Mouse (Mus musculus): ENCODE data around the gene Ctsa. TPM values are rescaled to one million over a fixed set of nuclear protein-coding genes. Genes with fewer than 3 reads are reported as not detected.

Ctsa gene
- polyA plus RNA-seq, 1 experiment from 2014 or later, result 85.7 TPM

GRCm38 (mm10) chr2:164885788-164886187, 53.1 kb downstream of the Ctsa start:
- Histone ChIP-seq H3K27ac (ENCODE audit: low read depth, low read length) (no peak overlapping the region), H3K4me3 (ENCODE audit: low read depth, low read length) (no peak overlapping the region), H3K36me3 (ENCODE audit: control insufficient read depth, insufficient read depth, low read length) (peaks cover 13% of the 10 kb centered on the region), H3K4me2 (replicated peaks; ENCODE audit: low read depth, low read length) (no peak overlapping the region), H3K27me3 (ENCODE audit: control insufficient read depth, insufficient read depth, low read length) (no peaks in the 10 kb centered on the region), H3K9ac (ENCODE audit: low read depth, low read length) (no peak overlapping the region), H3K4me1 (replicated peaks; ENCODE audit: control insufficient read depth, insufficient read depth, low read length) (peaks cover under 1% of the 10 kb centered on the region; the same call in 1 of the 2 replicates), H3K9me3 (ENCODE audit: control insufficient read depth, low read length) (no peaks in the 10 kb centered on the region)
- ATAC-seq (ENCODE audit: low FRiP score) (no peak), DNase-seq (ENCODE audit: low spot score) (no peak)
- WGBS, result 86% methylated on average over 7 of the region's 7 CpGs

- H3K4me1 ChIP-seq (replicated peaks; ENCODE audit: control insufficient read depth, insufficient read depth, low read length), result no peaks in the 10 kb centered on the region; the same call in 1 of the 2 replicates
- no peak for ATAC-seq (ENCODE audit: low FRiP score)
- no peak overlapping the region for H3K4me2 ChIP-seq (replicated peaks; ENCODE audit: low read depth, low read length)
- no peaks in the 10 kb centered on the region for H3K9me3 ChIP-seq (ENCODE audit: control insufficient read depth, low read length)
- DNase-seq (ENCODE audit: low spot score), result no peak
- no peak overlapping the region for H3K9ac ChIP-seq (ENCODE audit: low read depth, low read length)
- no peak overlapping the region for H3K27ac ChIP-seq (ENCODE audit: low read depth, low read length)
- no peaks in the 10 kb centered on the region for H3K27me3 ChIP-seq (ENCODE audit: control insufficient read depth, insufficient read depth, low read length)
- H3K4me3 ChIP-seq (ENCODE audit: low read depth, low read length), result no peak overlapping the region
- peaks cover 14% of the 10 kb centered on the region for H3K36me3 ChIP-seq (ENCODE audit: control insufficient read depth, insufficient read depth, low read length)
- WGBS, result 95% methylated on average over 10 of the region's 10 CpGs
Measured at GRCm38 (mm10) chr2:164886617-164887016, 53.9 kb downstream of the Ctsa start.

GRCm38 (mm10) chr2:164888996-164889395, 56.3 kb downstream of the Ctsa start:
- ATAC-seq (ENCODE audit: low FRiP score), result no peak
- no peak overlapping the region for H3K9ac ChIP-seq (ENCODE audit: low read depth, low read length)
- H3K36me3 ChIP-seq (ENCODE audit: control insufficient read depth, insufficient read depth, low read length), result peaks cover 27% of the 10 kb centered on the region
- DNase-seq (ENCODE audit: low spot score), result no peak
- no peak overlapping the region for H3K27ac ChIP-seq (ENCODE audit: low read depth, low read length)
- H3K4me3 ChIP-seq (ENCODE audit: low read depth, low read length), result no peak overlapping the region
- no peaks in the 10 kb centered on the region for H3K9me3 ChIP-seq (ENCODE audit: control insufficient read depth, low read length)
- 89% methylated on average over 12 of the region's 12 CpGs for WGBS
- no peaks in the 10 kb centered on the region for H3K27me3 ChIP-seq (ENCODE audit: control insufficient read depth, insufficient read depth, low read length)
- no peak overlapping the region for H3K4me2 ChIP-seq (replicated peaks; ENCODE audit: low read depth, low read length)
- no peaks in the 10 kb centered on the region for H3K4me1 ChIP-seq (replicated peaks; ENCODE audit: control insufficient read depth, insufficient read depth, low read length)

- Histone ChIP-seq H3K4me1 (replicated peaks; ENCODE audit: control insufficient read depth, insufficient read depth, low read length) (no peaks in the 10 kb centered on the region), H3K27ac (ENCODE audit: low read depth, low read length) (no peak overlapping the region), H3K36me3 (ENCODE audit: control insufficient read depth, insufficient read depth, low read length) (peaks cover 27% of the 10 kb centered on the region), H3K9ac (ENCODE audit: low read depth, low read length) (no peak overlapping the region), H3K4me3 (ENCODE audit: low read depth, low read length) (no peak overlapping the region), H3K4me2 (replicated peaks; ENCODE audit: low read depth, low read length) (no peak overlapping the region), H3K27me3 (ENCODE audit: control insufficient read depth, insufficient read depth, low read length) (no peaks in the 10 kb centered on the region), H3K9me3 (ENCODE audit: control insufficient read depth, low read length) (no peaks in the 10 kb centered on the region)
- DNase-seq (ENCODE audit: low spot score) (no peak), ATAC-seq (ENCODE audit: low FRiP score) (no peak)
- 90% methylated on average over 2 of the region's 2 CpGs for WGBS
Measured at GRCm38 (mm10) chr2:164889960-164890359, 57.3 kb downstream of the Ctsa start.

Other genes starting within 250 kb of the Ctsa start
- gene Wfdc6a, start 247.4 kb upstream of the Ctsa start, polyA plus RNA-seq (2014; fragmentation: Nextera tagmentation; extraction: Ambion mirVana), result not detected in 2 replicates
- gene Eppin, start 239.3 kb upstream of the Ctsa start, polyA plus RNA-seq (2014; fragmentation: Nextera tagmentation; extraction: Ambion mirVana), result not detected in 2 replicates
- gene Wfdc6b, start 219.4 kb upstream of the Ctsa start, polyA plus RNA-seq (2014; fragmentation: Nextera tagmentation; extraction: Ambion mirVana), result not detected in 2 replicates
- gene Wfdc8, start 219.2 kb upstream of the Ctsa start, polyA plus RNA-seq (2014; fragmentation: Nextera tagmentation; extraction: Ambion mirVana), result not detected in 2 replicates
- not detected in 2 replicates for gene Wfdc16, start 194.1 kb upstream of the Ctsa start, polyA plus RNA-seq (2014; fragmentation: Nextera tagmentation; extraction: Ambion mirVana)
- not detected in 2 replicates for gene Wfdc10, start 176.8 kb upstream of the Ctsa start, polyA plus RNA-seq (2014; fragmentation: Nextera tagmentation; extraction: Ambion mirVana)
- gene Wfdc9, start 176.3 kb upstream of the Ctsa start, polyA plus RNA-seq (2014; fragmentation: Nextera tagmentation; extraction: Ambion mirVana), result not detected in 2 replicates
- gene Wfdc11, start 158.8 kb upstream of the Ctsa start, polyA plus RNA-seq (2014; fragmentation: Nextera tagmentation; extraction: Ambion mirVana), result not detected in 2 replicates
- 0.24 TPM in 1 of 2 replicates, not detected in the other for gene Wfdc13, start 147.8 kb upstream of the Ctsa start, polyA plus RNA-seq (2014; fragmentation: Nextera tagmentation; extraction: Ambion mirVana)
- not detected in 2 replicates for gene Spint4, start 134.4 kb upstream of the Ctsa start, polyA plus RNA-seq (2014; fragmentation: Nextera tagmentation; extraction: Ambion mirVana)
- not detected in 2 replicates for gene Spint5, start 117.6 kb upstream of the Ctsa start, polyA plus RNA-seq (2014; fragmentation: Nextera tagmentation; extraction: Ambion mirVana)
- gene Wfdc3, start 86.9 kb upstream of the Ctsa start, polyA plus RNA-seq (2014; fragmentation: Nextera tagmentation; extraction: Ambion mirVana), result 0.53 and 1.0 TPM in 2 replicates
- gene Dnttip1, start 86.9 kb upstream of the Ctsa start, polyA plus RNA-seq (2014; fragmentation: Nextera tagmentation; extraction: Ambion mirVana), result 79.4 and 81.5 TPM in 2 replicates
- gene Ube2c, start 63.0 kb upstream of the Ctsa start, polyA plus RNA-seq (2014; fragmentation: Nextera tagmentation; extraction: Ambion mirVana), result 498 and 520 TPM in 2 replicates
- 4.8 and 7.1 TPM in 2 replicates for gene Tnnc2, start 52.9 kb upstream of the Ctsa start, polyA plus RNA-seq (2014; fragmentation: Nextera tagmentation; extraction: Ambion mirVana)
- gene Snx21, start 47.0 kb upstream of the Ctsa start, polyA plus RNA-seq (2014; fragmentation: Nextera tagmentation; extraction: Ambion mirVana), result 8.6 and 11.6 TPM in 2 replicates
- gene Acot8, start 28.0 kb upstream of the Ctsa start, polyA plus RNA-seq (2014; fragmentation: Nextera tagmentation; extraction: Ambion mirVana), result 11.9 and 12.8 TPM in 2 replicates
- 13.3 and 13.7 TPM in 2 replicates for gene Zswim3, start 27.8 kb upstream of the Ctsa start, polyA plus RNA-seq (2014; fragmentation: Nextera tagmentation; extraction: Ambion mirVana)
- gene Zswim1, start 10.2 kb upstream of the Ctsa start, polyA plus RNA-seq (2014; fragmentation: Nextera tagmentation; extraction: Ambion mirVana), result 22.9 and 23.0 TPM in 2 replicates
- gene Spata25, start 4.3 kb upstream of the Ctsa start, polyA plus RNA-seq (2014; fragmentation: Nextera tagmentation; extraction: Ambion mirVana), result not detected in 2 replicates
- 3.0 and 4.4 TPM in 2 replicates for gene Neurl2, start 583 bp downstream of the Ctsa start, polyA plus RNA-seq (2014; fragmentation: Nextera tagmentation; extraction: Ambion mirVana)
- gene Pltp, start 24.8 kb downstream of the Ctsa start, polyA plus RNA-seq (2014; fragmentation: Nextera tagmentation; extraction: Ambion mirVana), result 62.2 and 67.6 TPM in 2 replicates
- 58.1 and 60.0 TPM in 2 replicates for gene Pcif1, start 46.4 kb downstream of the Ctsa start, polyA plus RNA-seq (2014; fragmentation: Nextera tagmentation; extraction: Ambion mirVana)
- 8.6 and 8.8 TPM in 2 replicates for gene Zfp335, start 78.9 kb downstream of the Ctsa start, polyA plus RNA-seq (2014; fragmentation: Nextera tagmentation; extraction: Ambion mirVana)
- 1.3 TPM in 2 replicates for gene Mmp9, start 107.9 kb downstream of the Ctsa start, polyA plus RNA-seq (2014; fragmentation: Nextera tagmentation; extraction: Ambion mirVana)
- 7.4 and 7.5 TPM in 2 replicates for gene Slc12a5, start 127.9 kb downstream of the Ctsa start, polyA plus RNA-seq (2014; fragmentation: Nextera tagmentation; extraction: Ambion mirVana)
- gene Ncoa5, start 202.0 kb downstream of the Ctsa start, polyA plus RNA-seq (2014; fragmentation: Nextera tagmentation; extraction: Ambion mirVana), result 79.0 and 79.5 TPM in 2 replicates
- 4.6 and 4.9 TPM in 2 replicates for gene Cd40, start 222.8 kb downstream of the Ctsa start, polyA plus RNA-seq (2014; fragmentation: Nextera tagmentation; extraction: Ambion mirVana)